In the genomic region with DNA sequence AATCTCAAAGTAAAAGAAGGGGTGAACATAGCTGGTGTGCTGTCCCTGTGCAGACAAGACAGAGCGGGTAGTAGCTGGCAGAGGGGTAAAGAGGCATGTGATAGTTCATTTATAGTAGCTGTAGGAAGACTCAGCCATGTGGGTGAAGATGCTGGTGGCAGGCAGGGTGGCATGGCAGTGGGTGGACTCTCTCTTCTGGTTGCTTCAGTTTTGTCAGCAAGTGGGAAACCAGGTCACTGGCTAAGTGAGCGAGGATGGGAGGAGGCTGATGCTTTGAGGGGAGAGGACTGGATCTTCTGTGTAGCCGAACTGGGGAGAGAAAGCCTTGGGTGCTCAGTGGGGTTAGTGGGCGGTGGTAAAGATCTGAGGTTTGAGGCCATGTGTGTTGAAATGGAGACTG, we compare ENCODE assay signal across 26 mouse cellular contexts. TPM values are rescaled to one million over a fixed set of nuclear protein-coding genes. Genes with fewer than 3 reads are reported as not detected.
DNase-seq lines count a peak whose midpoint lies in the region; ATAC-seq lines count a peak whose summit lies in the region.
"Had no signal": no experiment of that assay in that cellular context is flagged by ENCODE, and none has a peak within 500 bp of the region (broad histone marks: within the 10 kb centered on the region; RNA-seq: fewer than 3 reads in every experiment).

No protein-coding gene starts in this region.

- ATAC-seq in frontal cortex, adult (ENCODE audit: low TSS enrichment), result peak; percentile 82
- no peak for ATAC-seq in megakaryocyte, adult 5-6 weeks (ENCODE audit: poor library complexity, severe bottlenecking)
- ATAC-seq in megakaryocyte progenitor cell, adult 5-6 weeks (replicated peaks; ENCODE audit: poor library complexity), result no peak
- ATAC-seq: forebrain, embryonic 15.5 days; hindbrain, embryonic 16.5 days; intestine, embryonic 15.5 days; liver, embryonic 12.5 days; liver, postnatal 0 days had no signal

- no peak for DNase-seq in frontal cortex, postnatal 14 days (ENCODE audit: low spot score in 2 of 2)
- peak; percentile 16 for DNase-seq in right cerebral cortex, postnatal 25 days
- no peak for DNase-seq in right cerebral cortex, postnatal 10 days (ENCODE audit: low spot score in 2 of 2)
- DNase-seq in left cerebral cortex, postnatal 36 days (ENCODE audit: low spot score in 2 of 2), result peak; percentile 53 to 54
- DNase-seq in kidney, adult 8-10 months, result no peak
- DNase-seq: adrenal gland, adult 8-10 months; cerebellum, adult 8-10 months; cerebellum, postnatal 36 days; embryo, embryonic 11 days; gastrocnemius, postnatal 14 days; kidney, adult 2 months; kidney, postnatal 4 days; liver, postnatal 0 days; lung, postnatal 4 days; midbrain, embryonic 14.5 days; thymus, adult 2 months; thymus, postnatal 36 days had no signal

- intact Hi-C loops in left cerebral cortex, postnatal 36 days (cut with DNase I), result no loop called here

RNA-seq across cellular contexts. Expression of a gene that starts 5.1 kb away (rescaled TPM):
- total RNA-seq in left cerebral cortex, postnatal 36 days (2021), result 10 to 100 TPM; 76.4 to 79.5 TPM
- 0.20 and 0.30 TPM in 2 replicates for total RNA-seq in megakaryocyte, adult 5-6 weeks (2015)
- total RNA-seq in megakaryocyte, adult 5-6 weeks (2017), result 0.15 and 0.45 TPM in 2 replicates
- 0.49 TPM in 1 of 2 replicates, not detected in the other for total RNA-seq in megakaryocyte progenitor cell, adult 5-6 weeks (2015)
- total RNA-seq in megakaryocyte progenitor cell, adult 5-6 weeks (2017), result not detected in 2 replicates
- total RNA-seq: granulocyte monocyte progenitor cell, adult 5-6 weeks; heart, postnatal 25 days had no signal

RNA-seq across cellular contexts. Expression of a gene that starts 19.7 kb away (rescaled TPM):
- total RNA-seq in left cerebral cortex, postnatal 36 days (2021), result 10 to 100 TPM; 29.0 to 30.3 TPM
- 47.0 and 47.6 TPM in 2 replicates for total RNA-seq in megakaryocyte, adult 5-6 weeks (2015)
- total RNA-seq in megakaryocyte, adult 5-6 weeks (2017), result 54.7 and 64.4 TPM in 2 replicates
- 33.9 and 34.7 TPM in 2 replicates for total RNA-seq in megakaryocyte progenitor cell, adult 5-6 weeks (2015)
- total RNA-seq in megakaryocyte progenitor cell, adult 5-6 weeks (2017), result 36.6 and 39.0 TPM in 2 replicates

RNA-seq across cellular contexts. Expression of a gene that starts 39.5 kb away (rescaled TPM):
- total RNA-seq in left cerebral cortex, postnatal 36 days (2021), result 1 to 10 TPM; 6.5 to 7.1 TPM
- 10.6 and 12.0 TPM in 2 replicates for total RNA-seq in megakaryocyte, adult 5-6 weeks (2015)
- 5.5 and 10.3 TPM in 2 replicates for total RNA-seq in megakaryocyte, adult 5-6 weeks (2017)
- total RNA-seq in megakaryocyte progenitor cell, adult 5-6 weeks (2015), result 12.7 and 13.4 TPM in 2 replicates
- total RNA-seq in megakaryocyte progenitor cell, adult 5-6 weeks (2017), result 4.1 and 9.7 TPM in 2 replicates

RNA-seq across cellular contexts. Expression of a gene that starts 49.6 kb away (rescaled TPM):
- 10 to 100 TPM; 15.3 to 17.4 TPM for total RNA-seq in left cerebral cortex, postnatal 36 days (2021)
- total RNA-seq in megakaryocyte, adult 5-6 weeks (2015), result 30.6 and 34.0 TPM in 2 replicates
- 56.5 and 60.9 TPM in 2 replicates for total RNA-seq in megakaryocyte, adult 5-6 weeks (2017)
- 22.7 and 24.3 TPM in 2 replicates for total RNA-seq in megakaryocyte progenitor cell, adult 5-6 weeks (2015)
- total RNA-seq in megakaryocyte progenitor cell, adult 5-6 weeks (2017), result 39.7 and 55.8 TPM in 2 replicates

RNA-seq across cellular contexts. Expression of a gene that starts 56.5 kb away (rescaled TPM):
- total RNA-seq in left cerebral cortex, postnatal 36 days (2021), result 100 to 1,000 TPM; 106 to 123 TPM
- 31.8 and 39.6 TPM in 2 replicates for total RNA-seq in megakaryocyte, adult 5-6 weeks (2015)
- 57.6 and 68.3 TPM in 2 replicates for total RNA-seq in megakaryocyte, adult 5-6 weeks (2017)
- total RNA-seq in megakaryocyte progenitor cell, adult 5-6 weeks (2015), result 10.2 and 15.2 TPM in 2 replicates
- total RNA-seq in megakaryocyte progenitor cell, adult 5-6 weeks (2017), result 16.6 and 24.3 TPM in 2 replicates

Comparison
In these comparisons a context has a peak if more than half of its experiments do, and no peak if none do; other contexts are left out.
1. DNase-seq: peak in right cerebral cortex, postnatal 25 days (single experiment) and left cerebral cortex, postnatal 36 days (2 of 2); none in frontal cortex, postnatal 14 days (0 of 2), right cerebral cortex, postnatal 10 days (0 of 2) and kidney, adult 8-10 months (0 of 2).
2. RNA of a gene that starts 5.1 kb away (total RNA-seq): 76.4 to 79.5 TPM in left cerebral cortex, postnatal 36 days; 0.49 TPM in megakaryocyte progenitor cell, adult 5-6 weeks and 0.15 to 0.45 TPM in megakaryocyte, adult 5-6 weeks; every median in the first group is over 10 times any median in the second.